Comparison of ENCODE assay signal across 20 mouse cellular contexts in the genomic region with DNA sequence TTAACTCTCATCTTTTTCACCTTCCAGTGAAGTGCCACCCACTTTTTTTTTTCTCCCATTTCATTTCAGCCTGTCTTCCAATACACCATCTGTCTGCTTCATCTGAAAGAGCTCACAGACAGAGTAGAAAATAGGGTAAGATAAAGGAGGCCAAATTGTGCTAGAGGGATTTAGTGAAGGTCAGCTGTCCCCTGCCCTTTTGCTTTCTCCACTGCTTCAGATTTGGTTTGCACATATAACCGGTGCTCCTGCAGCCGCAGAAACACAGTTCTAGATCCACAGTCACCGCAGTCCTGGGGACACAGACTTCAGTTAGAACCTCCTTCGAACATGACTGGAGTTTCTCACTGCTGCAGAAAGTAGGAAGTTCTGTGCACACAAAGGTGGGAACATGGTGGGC.
A peak's percentile ranks its signal among the peaks of the same experiment; 100 is the strongest.
DNase-seq lines count a peak whose midpoint lies in the region; ATAC-seq and TF ChIP-seq lines count a peak whose summit lies in the region.
"Had no signal": no experiment of that assay in that cellular context is flagged by ENCODE, and none has a peak within 500 bp of the region (broad histone marks: within the 10 kb centered on the region; RNA-seq: fewer than 3 reads in every experiment).

No protein-coding gene starts in this region.

- WGBS in forebrain, embryonic 14.5 days: 97% methylated on average over 4 of the region's 4 CpGs
- 91% methylated on average over 4 of the region's 4 CpGs for WGBS in forebrain, embryonic 16.5 days
- 47% methylated on average over 4 of the region's 4 CpGs for WGBS in cerebellum, adult 2 months

- no peak for DNase-seq in forebrain, embryonic 14.5 days (ENCODE audit: low spot score)
- DNase-seq in left cerebral cortex, postnatal 36 days (ENCODE audit: low spot score in 2 of 2): peak; percentile 18 to 21
- no peak for DNase-seq in left cerebral cortex, adult 8-10 months (ENCODE audit: low spot score in 2 of 2)
- DNase-seq in brain, adult 2 months (ENCODE audit: low read depth, low spot score): peak; percentile 85
- DNase-seq in cerebellum, adult 2 months: peak; percentile 60 to 74
- DNase-seq in embryo, embryonic 10 days (ENCODE audit: low spot score): no peak
- DNase-seq: adrenal gland, postnatal 25 days; gastrocnemius, postnatal 25 days; heart, adult 2 months; lung, adult 2 months; thymus, adult 2 months had no signal

- intact Hi-C loops in left cerebral cortex, postnatal 36 days (cut with DNase I): loop anchor here (5.0 kb wide), 1 partner anchor 61 kb away; no protein-coding TSS in a partner anchor

- TF ChIP-seq POLR2A in cerebellum, adult 2 months (IDR thresholded peaks at IDR 0.05; ENCODE audit: borderline replicate concordance, insufficient read depth, low read length): no peak

- peaks cover 3% of the 10 kb centered on the region; the same call in 1 of the 2 replicates for H3K4me1 ChIP-seq in forebrain, embryonic 14.5 days (ENCODE audit: control insufficient read depth, insufficient read depth, low read length)
- peaks cover 9% of the 10 kb centered on the region; the same call in 1 of the 2 replicates for H3K4me1 ChIP-seq in forebrain, embryonic 16.5 days (replicated peaks; ENCODE audit: control insufficient read depth, insufficient read depth, low read length)
- H3K4me1 ChIP-seq in cerebellum, adult 2 months (ENCODE audit: control insufficient read depth, insufficient read depth, low read length): peaks cover 21% of the 10 kb centered on the region
- H3K4me1 ChIP-seq: embryonic facial prominence, embryonic 12.5 days; liver, embryonic 12.5 days; neural tube, embryonic 12.5 days had no signal

- no peak overlapping the region for H3K4me3 ChIP-seq in forebrain, embryonic 14.5 days (ENCODE audit: low read depth, low read length)
- H3K4me3 ChIP-seq in forebrain, embryonic 16.5 days (replicated peaks; ENCODE audit: low read length): no peak overlapping the region
- no peak overlapping the region for H3K4me3 ChIP-seq in cerebellum, adult 2 months (replicated peaks; ENCODE audit: insufficient read depth, low read depth, low read length)
- H3K4me3 ChIP-seq: embryonic facial prominence, embryonic 12.5 days; erythroblast, embryonic 14.5 days; heart, adult 2 months; liver, embryonic 12.5 days; megakaryocyte, embryonic 14.5 days; neural tube, embryonic 12.5 days had no signal

- no peaks in the 10 kb centered on the region for H3K9me3 ChIP-seq in forebrain, embryonic 14.5 days (replicated peaks; ENCODE audit: control insufficient read depth, low read length)
- 0 out of 2 replicates have a peak, but pooled peaks cover 4% of the 10 kb centered on the region for H3K9me3 ChIP-seq in forebrain, embryonic 16.5 days (ENCODE audit: control insufficient read depth, low read length)
- H3K9me3 ChIP-seq: liver, embryonic 12.5 days; neural tube, embryonic 12.5 days had no signal

- no peak overlapping the region for H3K4me2 ChIP-seq in forebrain, embryonic 14.5 days (ENCODE audit: low read length)
- no peak overlapping the region for H3K4me2 ChIP-seq in forebrain, embryonic 16.5 days (ENCODE audit: low read length)
- H3K4me2 ChIP-seq: embryonic facial prominence, embryonic 12.5 days; liver, embryonic 12.5 days; neural tube, embryonic 12.5 days had no signal

- H3K9ac ChIP-seq in forebrain, embryonic 14.5 days (ENCODE audit: low read length): no peak overlapping the region
- no peak overlapping the region for H3K9ac ChIP-seq in forebrain, embryonic 16.5 days (replicated peaks; ENCODE audit: low read depth, low read length)
- H3K9ac ChIP-seq: embryonic facial prominence, embryonic 12.5 days; liver, embryonic 12.5 days; neural tube, embryonic 12.5 days had no signal

- no peak for TF ChIP-seq CTCF in cerebellum, adult 2 months (IDR thresholded peaks at IDR 0.05; ENCODE audit: borderline replicate concordance, insufficient read depth, low read depth, low read length)

- peak overlapping the region; percentile 3; the same call in 1 of the 2 replicates for H3K27ac ChIP-seq in forebrain, embryonic 14.5 days (ENCODE audit: low read depth, low read length)
- H3K27ac ChIP-seq in forebrain, embryonic 16.5 days (ENCODE audit: low read length): no peak overlapping the region
- H3K27ac ChIP-seq in cerebellum, adult 2 months (ENCODE audit: insufficient read depth, low read length): peak overlapping the region; percentile 87
- H3K27ac ChIP-seq: embryonic facial prominence, embryonic 12.5 days; heart, adult 2 months; hindbrain, postnatal 0 days; liver, embryonic 12.5 days; neural tube, embryonic 12.5 days had no signal

- no peaks in the 10 kb centered on the region for H3K27me3 ChIP-seq in forebrain, embryonic 14.5 days (replicated peaks; ENCODE audit: control insufficient read depth, insufficient read depth, low read length)
- no peaks in the 10 kb centered on the region for H3K27me3 ChIP-seq in forebrain, embryonic 16.5 days (replicated peaks; ENCODE audit: control insufficient read depth, insufficient read depth, low read length)
- no peaks in the 10 kb centered on the region for H3K27me3 ChIP-seq in cerebellum, adult 2 months (ENCODE audit: control insufficient read depth, insufficient read depth, low read length)
- H3K27me3 ChIP-seq: CH12.LX; embryonic facial prominence, embryonic 12.5 days; liver, embryonic 12.5 days; megakaryocyte, embryonic 14.5 days; neural tube, embryonic 12.5 days had no signal

- no peak for ATAC-seq in forebrain, embryonic 14.5 days
- ATAC-seq in forebrain, embryonic 16.5 days: no peak
- ATAC-seq: hindbrain, postnatal 0 days; intestine, postnatal 0 days; liver, embryonic 12.5 days had no signal

- H3K36me3 ChIP-seq in forebrain, embryonic 14.5 days (ENCODE audit: control insufficient read depth, insufficient read depth, low read length): no peaks in the 10 kb centered on the region
- H3K36me3 ChIP-seq in forebrain, embryonic 16.5 days (ENCODE audit: control insufficient read depth, insufficient read depth): no peaks in the 10 kb centered on the region
- H3K36me3 ChIP-seq: embryonic facial prominence, embryonic 12.5 days; liver, embryonic 12.5 days; neural tube, embryonic 12.5 days had no signal

Comparison
In these comparisons a context has a peak if more than half of its experiments do, and no peak if none do; other contexts are left out.
1. DNase-seq: peak in left cerebral cortex, postnatal 36 days (2 of 2), brain, adult 2 months (single experiment) and cerebellum, adult 2 months (2 of 2); none in forebrain, embryonic 14.5 days (single experiment), left cerebral cortex, adult 8-10 months (0 of 2) and embryo, embryonic 10 days (single experiment).